Mouse (Mus musculus) T-helper 17 cell (primary cell): Measurements from ENCODE around the gene Gm26992.

ENCODE experiments used
- in situ Hi-C, 2 experiments: fragments of 300-600 bp; cut with MboI, MseI; formaldehyde crosslinking; loops; 1 replicate in 1 of 2; 2 replicates in 1 of 2; pipeline ENCODE4 v1.15.1; 2025; ENCODE audit warnings: high pct_unique_total_duplicates in 2 of 2

The Gm26992 gene

GRCm38 (mm10) chrX:103482097-103482451 lies 60.3 kb downstream of the Gm26992 start:
- in situ Hi-C loops = loop anchor here (5.0 kb wide), 1 partner anchor 145 kb away; no protein-coding TSS in a partner anchor

GRCm38 (mm10) chrX:103483047-103483446 lies 61.2 kb downstream of the Gm26992 start:
- in situ Hi-C loops = loop anchor here (5.0 kb wide), 1 partner anchor 144 kb away; no protein-coding TSS in a partner anchor

DNA sequence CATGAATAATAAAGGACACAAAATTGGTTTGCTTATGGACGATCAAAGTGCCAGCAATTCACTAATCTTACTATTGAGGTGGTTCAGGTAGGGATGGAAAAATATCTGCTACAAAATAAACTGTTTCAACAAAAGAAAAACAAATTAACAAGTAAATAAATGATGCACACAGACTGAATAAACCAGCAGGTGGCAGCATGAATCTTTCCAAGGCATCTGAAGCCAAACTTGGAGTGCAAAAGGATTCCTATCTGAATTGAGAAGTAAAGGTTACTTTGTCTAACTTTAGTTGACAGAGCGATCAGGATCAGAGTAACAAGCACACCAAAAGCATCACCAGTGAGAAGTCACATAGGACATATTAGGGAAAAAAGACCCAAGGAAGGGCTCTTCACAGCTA lies 62.2 kb downstream of the Gm26992 start:
- in situ Hi-C loops = loop anchor here (5.0 kb wide), 1 partner anchor 143 kb away; no protein-coding TSS in a partner anchor

DNA sequence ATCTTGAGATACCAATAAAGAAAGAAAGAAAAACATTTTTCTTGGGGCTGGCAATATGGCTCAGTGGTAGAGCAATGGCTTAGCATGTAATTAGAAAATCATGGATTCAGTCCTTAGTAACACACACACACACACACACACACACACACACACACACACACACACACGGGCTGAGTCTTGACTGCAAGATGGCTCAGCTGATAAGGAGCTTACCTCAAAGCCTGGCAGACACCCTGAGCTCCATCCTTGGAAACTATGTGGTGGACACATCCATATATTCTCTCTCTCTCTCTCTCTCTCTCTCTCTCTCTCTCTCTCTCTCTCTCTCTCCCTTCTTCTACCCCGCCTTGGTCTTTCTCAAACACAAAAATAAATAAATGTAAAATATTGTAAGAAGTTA lies 69.0 kb downstream of the Gm26992 start:
- in situ Hi-C loops = no loop called here

DNA sequence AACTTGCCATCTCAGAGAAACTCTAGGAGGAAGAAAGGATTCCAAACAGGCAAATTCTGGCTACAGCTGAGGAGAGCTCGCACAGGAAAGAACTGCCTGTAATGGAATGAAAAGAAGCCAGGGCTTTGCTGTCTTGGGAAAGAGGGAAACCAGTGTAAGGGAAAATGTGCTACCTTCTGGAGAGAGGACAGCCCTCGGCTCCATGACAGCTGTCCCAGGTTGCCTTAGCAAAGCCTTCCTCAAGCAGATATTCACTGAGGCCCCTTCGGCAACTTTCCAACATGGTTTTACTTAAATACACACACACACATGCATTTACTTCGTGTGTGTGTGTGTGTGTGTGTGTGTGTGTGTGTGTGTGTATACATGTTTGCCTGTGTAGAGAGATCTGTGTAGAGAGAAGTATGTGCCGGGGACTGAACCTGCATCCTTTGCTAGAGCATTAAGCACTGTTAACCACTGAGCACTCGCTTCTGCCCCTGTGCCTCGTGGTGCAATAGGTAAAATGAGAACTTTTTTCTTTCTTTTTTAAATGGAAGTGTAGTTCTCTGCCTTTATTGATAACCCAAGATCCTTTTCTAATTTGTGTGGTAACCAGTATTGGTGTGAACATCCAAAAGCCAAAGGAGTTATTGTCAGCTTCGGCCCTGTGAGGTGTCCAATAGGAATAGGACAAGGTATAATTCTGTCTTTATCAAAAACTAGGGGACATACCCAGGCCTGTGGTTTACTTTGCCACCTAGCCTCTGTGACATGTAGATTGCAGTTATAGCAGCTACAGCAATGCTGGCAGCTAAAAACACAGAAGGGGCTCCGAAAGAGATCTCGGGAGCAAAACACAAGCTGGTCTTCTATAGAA lies 70.8 kb downstream of the Gm26992 start:
- in situ Hi-C loops = no loop called here

- in situ Hi-C loops = no loop called here
These were observed 71.8 kb downstream of the Gm26992 start for GRCm38 (mm10) chrX:103493351-103494173.

DNA sequence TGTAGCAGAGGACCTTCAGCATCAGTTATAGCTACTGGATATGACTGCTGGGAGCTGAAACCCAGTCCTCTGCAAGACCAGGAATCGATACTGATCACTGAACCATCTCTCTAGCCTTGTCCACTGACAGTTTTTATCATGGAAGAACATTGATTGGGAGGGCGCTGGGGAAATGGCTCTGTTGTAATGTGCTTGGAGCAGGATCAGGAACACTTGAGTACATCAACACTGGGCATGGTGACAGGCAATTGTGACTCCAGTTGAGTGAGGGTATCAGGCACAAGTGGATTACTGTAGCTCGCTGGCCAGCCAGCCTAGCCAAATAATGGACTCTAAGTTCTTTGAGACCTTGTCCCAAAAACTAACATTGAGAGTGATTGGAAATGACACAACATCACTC lies 77.6 kb downstream of the Gm26992 start:
- in situ Hi-C loops = no loop called here

DNA sequence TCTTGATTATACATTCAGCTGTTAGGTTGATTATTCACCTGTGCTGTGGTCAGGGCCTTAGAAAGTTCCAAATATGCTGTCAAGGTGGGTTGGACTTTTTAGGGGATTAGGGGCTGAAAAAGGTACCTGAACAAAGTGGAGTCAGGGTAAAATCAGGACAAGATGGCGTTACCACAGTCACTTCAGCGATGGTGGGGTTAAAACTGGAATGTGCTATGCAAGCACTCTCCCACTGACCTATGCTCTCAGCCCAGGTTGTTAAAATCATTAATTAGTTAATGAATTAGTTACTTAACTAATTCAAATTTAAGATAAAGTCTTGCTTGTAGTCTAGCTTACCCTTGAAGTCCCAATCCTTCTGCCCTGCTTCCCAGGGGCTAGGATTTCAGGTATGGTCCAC lies 78.3 kb downstream of the Gm26992 start:
- in situ Hi-C loops = no loop called here

- in situ Hi-C loops = no loop called here
These were observed 86.4 kb downstream of the Gm26992 start for GRCm38 (mm10) chrX:103508218-103508617.

DNA sequence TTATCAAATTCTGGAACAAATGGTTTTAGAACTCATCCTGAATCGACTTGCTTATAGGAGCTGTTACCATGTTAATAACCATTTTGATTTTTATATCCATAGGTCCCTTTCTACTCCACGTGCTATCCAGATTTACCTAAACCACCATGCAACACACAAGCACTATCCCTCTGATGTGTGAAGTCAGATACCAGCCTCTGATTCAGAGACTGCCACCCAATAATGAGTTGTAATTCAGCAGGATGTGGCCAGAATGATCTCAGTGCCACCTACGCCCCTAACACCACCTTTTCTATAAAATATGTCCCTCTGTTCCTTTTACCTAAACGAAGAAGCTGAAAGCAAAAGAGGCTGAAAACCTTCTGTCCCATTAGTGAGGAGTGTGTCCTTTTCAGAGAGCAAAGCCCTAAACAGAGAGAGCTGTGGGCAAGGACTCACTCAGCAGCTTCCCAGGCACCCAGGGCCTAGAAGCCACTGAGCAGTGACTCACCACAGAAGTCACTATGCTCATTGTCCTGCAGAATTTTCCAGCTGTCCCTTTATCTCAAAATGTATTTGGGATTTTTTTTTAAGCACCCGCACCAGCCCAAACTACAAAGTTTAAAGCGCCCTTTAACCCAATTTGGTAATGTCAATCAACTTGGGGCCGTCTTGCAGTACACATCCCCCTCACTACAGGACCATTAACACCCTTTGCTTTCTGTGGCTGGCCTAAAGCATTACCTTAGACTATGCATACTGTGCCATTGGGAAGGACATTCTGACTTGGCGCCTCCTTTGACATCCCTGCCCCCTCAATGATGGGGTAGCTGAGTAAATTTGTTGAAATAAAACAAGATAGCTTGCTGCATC lies 87.6 kb downstream of the Gm26992 start:
- in situ Hi-C loops = no loop called here

DNA sequence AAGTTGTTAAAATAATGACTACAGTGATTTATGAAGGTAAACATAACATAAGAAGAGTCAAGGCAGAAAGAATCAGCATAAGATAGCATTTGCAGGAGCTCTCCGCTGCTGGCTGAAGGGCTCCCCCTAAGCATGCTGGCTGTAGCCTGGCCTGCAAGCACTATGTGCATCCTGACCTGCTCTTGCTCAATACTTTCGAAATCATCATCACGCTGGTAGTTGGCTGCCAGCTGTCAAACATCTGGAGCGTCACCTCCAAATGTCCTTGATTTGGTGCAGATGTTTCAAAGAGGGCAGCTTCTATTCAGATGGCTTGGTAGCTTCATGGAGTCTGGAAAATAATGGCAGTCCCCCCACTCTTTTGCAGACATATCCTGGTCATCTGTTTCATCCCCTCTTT lies 93.0 kb downstream of the Gm26992 start:
- in situ Hi-C loops = no loop called here

GRCm38 (mm10) chrX:103515346-103515745 lies 93.5 kb downstream of the Gm26992 start:
- in situ Hi-C loops = no loop called here

- in situ Hi-C loops = no loop called here
These were observed 97.0 kb downstream of the Gm26992 start for GRCm38 (mm10) chrX:103518798-103519197.

GRCm38 (mm10) chrX:103519547-103519946 lies 97.7 kb downstream of the Gm26992 start:
- in situ Hi-C loops = no loop called here

GRCm38 (mm10) chrX:103521221-103521716 lies 99.5 kb downstream of the Gm26992 start:
- in situ Hi-C loops = no loop called here

DNA sequence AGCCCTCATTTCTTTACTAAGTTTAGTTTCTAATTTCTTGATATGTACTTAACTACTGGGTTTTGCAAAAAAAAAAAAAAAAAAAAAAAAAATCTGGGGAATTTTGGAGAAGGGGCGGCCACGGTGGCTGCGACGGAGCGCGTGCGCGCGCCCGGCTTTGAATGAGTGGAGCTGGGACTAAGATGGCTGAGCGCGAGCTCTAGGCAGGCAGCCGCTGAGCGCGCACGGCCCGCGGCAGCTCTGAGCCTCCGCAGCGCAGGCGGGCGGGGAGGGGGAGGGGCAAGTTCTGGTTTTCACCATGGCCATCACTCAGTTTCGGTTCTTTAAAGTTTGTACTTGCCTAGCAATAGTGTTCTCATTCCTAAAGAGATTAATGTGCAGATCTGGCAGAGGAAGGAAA lies 107.4 kb downstream of the Gm26992 start:
- in situ Hi-C loops = loop anchor here in 1 of 2 experiments (25.0 kb wide), 1 partner anchor 1642 kb away; no protein-coding TSS in a partner anchor
